Mouse (Mus musculus): ENCODE results near the gene Ntn4. TPM values are rescaled to one million over a fixed set of nuclear protein-coding genes. Genes with fewer than 3 reads are reported as not detected.

Gene Ntn4
- polyA plus RNA-seq, 1 experiment from 2014 or later: 1.3 TPM

DNA sequence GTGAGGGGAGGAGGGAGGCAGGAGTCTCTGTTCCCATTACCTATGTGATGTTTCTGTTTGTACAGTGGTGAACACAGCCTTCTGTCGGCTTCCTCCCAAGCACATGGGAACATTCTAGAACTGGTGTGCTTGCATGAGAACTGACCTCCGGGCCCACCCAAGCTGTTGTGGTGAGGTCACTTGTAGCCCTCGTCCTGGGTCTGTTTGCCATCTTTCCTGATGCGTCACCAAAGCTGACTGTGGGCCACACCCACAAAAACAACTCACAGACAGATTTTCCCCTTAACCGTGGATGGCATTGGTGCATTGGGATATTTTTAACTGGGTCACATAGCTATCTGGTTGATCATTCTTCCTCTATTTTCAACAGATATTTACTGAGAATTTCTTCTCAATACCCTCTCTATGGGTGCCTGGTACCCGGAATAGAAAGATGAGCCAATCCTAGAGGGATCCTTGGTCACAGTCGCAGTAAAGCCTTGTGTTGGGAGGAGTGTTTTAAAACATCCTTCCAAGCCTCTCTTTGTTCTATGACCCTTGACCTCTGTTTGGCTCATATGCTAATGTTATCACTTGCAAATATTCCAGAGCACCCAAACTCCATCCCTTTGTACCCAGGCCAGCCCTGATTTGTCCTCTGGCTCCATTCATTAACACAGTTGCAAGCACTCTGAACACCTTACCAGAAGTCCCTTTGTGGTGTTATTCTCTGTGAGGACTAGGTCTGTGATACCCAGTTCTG, 19.9 kb upstream of the Ntn4 start:
- H3K27ac ChIP-seq (replicated peaks): no peak overlapping the region
- H3K4me2 ChIP-seq (replicated peaks): no peak overlapping the region
- H3K27me3 ChIP-seq: no peaks in the 10 kb centered on the region
- H3K9me3 ChIP-seq: no peaks in the 10 kb centered on the region
- no peak for ATAC-seq (replicated peaks)
- H3K4me1 ChIP-seq: no peaks in the 10 kb centered on the region
- 78% methylated on average over 7 of the region's 7 CpGs for WGBS
- H3K9ac ChIP-seq (replicated peaks): no peak overlapping the region
- H3K4me3 ChIP-seq: no peak overlapping the region
- H3K36me3 ChIP-seq: no peaks in the 10 kb centered on the region

- no peaks in the 10 kb centered on the region for H3K36me3 ChIP-seq
- H3K27ac ChIP-seq (replicated peaks): no peak overlapping the region
- H3K4me3 ChIP-seq: no peak overlapping the region
- ATAC-seq (replicated peaks): no peak
- H3K4me1 ChIP-seq: no peaks in the 10 kb centered on the region
- no peak overlapping the region for H3K9ac ChIP-seq (replicated peaks)
- H3K4me2 ChIP-seq (replicated peaks): no peak overlapping the region
- H3K9me3 ChIP-seq: no peaks in the 10 kb centered on the region
- WGBS: 69% methylated on average over 9 of the region's 9 CpGs
- H3K27me3 ChIP-seq: no peaks in the 10 kb centered on the region
These were observed 16.8 kb upstream of the Ntn4 start for GRCm38 (mm10) chr10:93623725-93624124.

- no peak overlapping the region for H3K4me3 ChIP-seq
- no peak for ATAC-seq (replicated peaks)
- H3K9me3 ChIP-seq: no peaks in the 10 kb centered on the region
- H3K27me3 ChIP-seq: no peaks in the 10 kb centered on the region
- no peak overlapping the region for H3K27ac ChIP-seq (replicated peaks)
- H3K4me2 ChIP-seq (replicated peaks): no peak overlapping the region
- no peak overlapping the region for H3K9ac ChIP-seq (replicated peaks)
- H3K36me3 ChIP-seq: no peaks in the 10 kb centered on the region
- H3K4me1 ChIP-seq: no peaks in the 10 kb centered on the region
- 90% methylated on average over 10 of the region's 10 CpGs for WGBS
These were observed 16.3 kb upstream of the Ntn4 start for GRCm38 (mm10) chr10:93624151-93624550.

GRCm38 (mm10) chr10:93630310-93630709, 10.2 kb upstream of the Ntn4 start:
- no peak overlapping the region for H3K4me3 ChIP-seq
- no peak overlapping the region for H3K27ac ChIP-seq (replicated peaks)
- H3K36me3 ChIP-seq: no peaks in the 10 kb centered on the region
- ATAC-seq (replicated peaks): no peak
- no peak overlapping the region for H3K4me2 ChIP-seq (replicated peaks)
- no peaks in the 10 kb centered on the region for H3K27me3 ChIP-seq
- H3K4me1 ChIP-seq: no peaks in the 10 kb centered on the region
- H3K9me3 ChIP-seq: no peaks in the 10 kb centered on the region
- 97% methylated on average over 5 of the region's 5 CpGs for WGBS
- no peak overlapping the region for H3K9ac ChIP-seq (replicated peaks)

DNA sequence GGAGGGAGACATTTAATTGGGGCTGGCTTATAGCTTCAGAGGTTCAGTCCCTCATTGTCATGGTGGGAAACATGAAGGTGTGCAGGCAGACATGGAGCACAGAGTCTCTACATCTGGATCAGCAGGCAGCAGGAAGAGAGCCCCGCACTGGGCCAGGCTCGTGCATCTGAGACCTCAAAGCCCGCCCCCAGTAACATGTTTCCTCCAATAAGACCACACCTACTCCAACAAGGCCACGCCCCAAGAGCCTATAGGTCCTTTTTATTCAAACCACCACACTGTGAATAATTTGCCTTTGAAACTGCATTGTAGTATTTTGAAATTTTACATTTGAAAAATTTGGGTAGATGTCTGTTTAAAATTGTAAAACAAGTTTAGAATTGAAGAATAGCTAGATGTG, 8.4 kb upstream of the Ntn4 start:
- 74% methylated on average over 4 of the region's 4 CpGs for WGBS
- Histone ChIP-seq H3K4me1 (no peaks in the 10 kb centered on the region), H3K9ac (replicated peaks) (no peak overlapping the region), H3K4me3 (no peak overlapping the region), H3K9me3 (no peaks in the 10 kb centered on the region), H3K4me2 (replicated peaks) (no peak overlapping the region), H3K27ac (replicated peaks) (no peak overlapping the region), H3K36me3 (no peaks in the 10 kb centered on the region), H3K27me3 (no peaks in the 10 kb centered on the region)
- ATAC-seq (replicated peaks): no peak

DNA sequence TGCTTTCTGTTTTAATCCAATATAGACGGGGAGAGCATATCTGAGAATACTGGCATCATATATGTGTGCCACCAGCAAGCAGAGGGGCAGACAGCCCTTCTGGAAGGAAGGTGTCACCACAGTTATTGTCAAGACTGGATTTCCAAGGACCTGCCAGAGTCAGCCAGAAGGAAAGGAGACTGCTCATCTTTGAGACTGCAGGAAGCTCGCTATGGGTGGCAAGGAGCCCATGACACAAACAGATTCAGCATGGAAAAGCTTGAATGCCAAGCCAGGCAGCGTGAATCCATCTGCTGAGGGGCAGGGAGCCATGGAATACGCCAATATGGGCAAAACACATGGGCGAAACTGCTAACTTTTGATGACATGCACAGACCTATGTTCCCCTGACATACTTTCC, 6.9 kb upstream of the Ntn4 start:
- peaks cover 2% of the 10 kb centered on the region; the same call in 1 of the 2 replicates for H3K27me3 ChIP-seq
- ATAC-seq (replicated peaks): peak; percentile 74; the same call in 1 of the 2 replicates
- H3K9me3 ChIP-seq: no peaks in the 10 kb centered on the region
- H3K36me3 ChIP-seq: no peaks in the 10 kb centered on the region
- H3K27ac ChIP-seq (replicated peaks): no peak overlapping the region
- no peaks in the 10 kb centered on the region for H3K4me1 ChIP-seq
- H3K4me3 ChIP-seq: no peak overlapping the region
- no peak overlapping the region for H3K4me2 ChIP-seq (replicated peaks)
- no peak overlapping the region for H3K9ac ChIP-seq (replicated peaks)
- 68% methylated on average over 5 of the region's 5 CpGs for WGBS

GRCm38 (mm10) chr10:93633971-93634370, 6.5 kb upstream of the Ntn4 start:
- 95% methylated on average over 2 of the region's 2 CpGs for WGBS
- no peaks in the 10 kb centered on the region for H3K9me3 ChIP-seq
- H3K27me3 ChIP-seq: peaks cover 3% of the 10 kb centered on the region; the same call in 1 of the 2 replicates
- no peaks in the 10 kb centered on the region for H3K36me3 ChIP-seq
- no peak overlapping the region for H3K9ac ChIP-seq (replicated peaks)
- H3K4me1 ChIP-seq: no peaks in the 10 kb centered on the region
- H3K4me3 ChIP-seq: no peak overlapping the region
- no peak for ATAC-seq (replicated peaks)
- H3K4me2 ChIP-seq (replicated peaks): no peak overlapping the region
- no peak overlapping the region for H3K27ac ChIP-seq (replicated peaks)

DNA sequence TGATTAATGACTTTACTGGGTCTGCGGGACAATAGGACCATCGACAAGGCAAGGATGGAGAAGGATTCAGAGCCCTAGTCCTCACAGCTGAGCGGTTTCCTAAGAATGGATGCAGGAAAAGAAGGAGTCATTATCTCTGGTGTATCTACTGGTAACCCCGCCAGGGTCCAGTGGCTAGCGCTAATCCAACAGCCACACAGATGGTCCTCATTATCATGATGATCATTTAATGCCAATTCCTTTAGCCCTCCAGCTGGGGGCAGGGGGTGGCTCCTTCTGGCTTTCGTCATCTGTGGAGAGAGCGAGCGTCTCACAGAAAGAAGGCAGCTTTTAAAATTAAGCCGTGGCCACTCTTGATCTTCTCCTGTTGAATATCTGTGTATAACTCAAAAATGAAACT, 4.5 kb upstream of the Ntn4 start:
- WGBS: 40% methylated on average over 9 of the region's 9 CpGs
- Histone ChIP-seq H3K4me2 (replicated peaks) (no peak overlapping the region), H3K9ac (replicated peaks) (no peak overlapping the region), H3K4me3 (no peak overlapping the region), H3K27ac (replicated peaks) (no peak overlapping the region), H3K4me1 (peaks cover 15% of the 10 kb centered on the region), H3K27me3 (peaks cover 3% of the 10 kb centered on the region; the same call in 1 of the 2 replicates), H3K36me3 (no peaks in the 10 kb centered on the region), H3K9me3 (no peaks in the 10 kb centered on the region)
- ATAC-seq (replicated peaks): no peak

GRCm38 (mm10) chr10:93640953-93641820, 706 bp downstream of the Ntn4 start:
- ATAC-seq (replicated peaks): peak; percentile 75
- H3K9me3 ChIP-seq: no peaks in the 10 kb centered on the region
- H3K9ac ChIP-seq (replicated peaks): peak overlapping the region; percentile 69
- no peaks in the 10 kb centered on the region; the same call in 1 of the 2 replicates for H3K36me3 ChIP-seq
- H3K4me2 ChIP-seq (replicated peaks): peak overlapping the region; percentile 94
- H3K27me3 ChIP-seq: peaks cover 3% of the 10 kb centered on the region; the same call in 1 of the 2 replicates
- peaks cover 43% of the 10 kb centered on the region for H3K4me1 ChIP-seq
- WGBS: 0% methylated on average over 67 of the region's 73 CpGs
- H3K4me3 ChIP-seq: peak overlapping the region; percentile 61
- peak overlapping the region; percentile 70 for H3K27ac ChIP-seq (replicated peaks)

DNA sequence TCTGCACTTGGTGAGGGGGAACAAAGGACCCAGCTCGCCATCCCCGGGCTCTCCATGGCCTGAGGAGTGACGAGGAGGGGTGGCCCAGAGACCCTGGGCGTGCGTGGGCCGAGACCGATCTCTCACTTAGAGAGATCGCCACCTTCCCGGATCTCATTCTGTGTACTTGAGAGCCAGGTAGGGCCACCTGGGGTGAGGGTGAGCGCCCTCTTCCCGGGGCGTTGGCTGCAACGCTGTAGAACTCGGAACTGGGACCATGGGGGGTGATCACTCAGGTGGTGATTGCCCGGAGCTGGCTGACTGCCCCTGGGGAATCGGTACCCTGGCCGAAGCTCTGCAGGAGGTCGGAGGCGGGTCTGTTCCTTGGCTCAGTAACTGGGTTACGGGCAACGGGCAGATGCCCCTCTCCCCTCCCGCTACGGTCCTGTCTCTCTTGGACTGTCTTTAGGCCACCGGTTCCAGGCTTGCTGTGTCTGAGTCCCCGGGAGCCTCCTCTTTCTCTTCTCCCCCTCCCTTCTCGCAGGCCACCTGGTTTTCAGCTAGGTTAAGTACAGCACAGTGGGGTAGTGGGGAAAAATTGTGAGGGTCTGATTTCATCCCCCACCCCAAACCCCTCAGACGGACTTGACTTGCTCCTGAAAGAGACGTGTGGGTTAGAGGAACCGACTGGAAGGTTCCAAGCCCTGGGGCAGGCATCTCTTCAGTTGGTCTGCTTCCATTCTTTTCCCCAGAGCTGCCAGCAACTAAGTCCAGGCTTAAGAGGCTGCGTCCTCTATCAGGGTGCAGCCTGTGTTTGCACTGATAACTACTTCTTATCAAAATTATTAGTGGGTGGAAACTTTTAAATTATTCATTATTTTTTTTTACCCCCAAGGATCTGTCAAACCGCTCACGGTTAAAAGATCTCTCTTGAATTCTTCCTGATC, 1.6 kb downstream of the Ntn4 start:
- 4% methylated on average over 32 of the region's 32 CpGs for WGBS
- H3K4me3 ChIP-seq: peak overlapping the region; percentile 61
- peak overlapping the region; percentile 69 for H3K9ac ChIP-seq (replicated peaks)
- peaks cover 43% of the 10 kb centered on the region for H3K4me1 ChIP-seq
- peak overlapping the region; percentile 70 for H3K27ac ChIP-seq (replicated peaks)
- H3K4me2 ChIP-seq (replicated peaks): peak overlapping the region; percentile 94
- H3K9me3 ChIP-seq: no peaks in the 10 kb centered on the region
- peak; percentile 43 for ATAC-seq (replicated peaks)
- no peaks in the 10 kb centered on the region; the same call in 1 of the 2 replicates for H3K36me3 ChIP-seq
- H3K27me3 ChIP-seq: peaks cover 3% of the 10 kb centered on the region; the same call in 1 of the 2 replicates

GRCm38 (mm10) chr10:93642897-93643296, 2.4 kb downstream of the Ntn4 start:
- Histone ChIP-seq H3K9me3 (no peaks in the 10 kb centered on the region), H3K4me3 (peak overlapping the region; percentile 61), H3K4me2 (replicated peaks) (peak overlapping the region; percentile 94), H3K9ac (replicated peaks) (no peak overlapping the region; the same call in 1 of the 2 replicates), H3K36me3 (no peaks in the 10 kb centered on the region; the same call in 1 of the 2 replicates), H3K27me3 (peaks cover 3% of the 10 kb centered on the region; the same call in 1 of the 2 replicates), H3K27ac (replicated peaks) (no peak overlapping the region), H3K4me1 (peaks cover 43% of the 10 kb centered on the region)
- no peak for ATAC-seq (replicated peaks)
- WGBS: 19% methylated on average over 8 of the region's 8 CpGs
